Mouse (Mus musculus) brown adipose tissue, adult 24 weeks (tissue): ENCODE data around the gene Atl3. TPM values are rescaled to one million over a fixed set of nuclear protein-coding genes. Genes with fewer than 3 reads are reported as not detected.

ENCODE experiments used
- H3K27ac ChIP-seq: fragments of 200-500 bp; replicated peaks from 2 replicates; pipeline ENCODE4 v1.5.1; 2012; ENCODE audit warnings: low read depth, mild to moderate bottlenecking, low read length
- H3K4me1 ChIP-seq: fragments of 200-500 bp; 2 replicates; pipeline ENCODE4 v1.6.1; 2012; ENCODE audit warnings: low read length, mixed read lengths; ENCODE audit not compliant: control insufficient read depth, insufficient read depth, insufficient read length
- H3K4me3 ChIP-seq: fragments of 200-500 bp; 2 replicates; pipeline ENCODE4 v1.5.1; 2012; ENCODE audit warnings: low read depth, mild to moderate bottlenecking, low read length, moderate library complexity; ENCODE audit not compliant: insufficient read depth
- polyA plus RNA-seq: library from polyadenylated mRNA; stranded (reverse); fragments of >200 nt; gene quantifications from 2 replicates; pipeline ENCODE4 v1.2.4, GENCODE M21; 2012; ENCODE audit not compliant: missing spikeins, insufficient read depth, insufficient read length

The Atl3 gene
- polyA plus RNA-seq, 1 experiment = 73.5 TPM

GRCm38 (mm10) chr19:7561456-7561855 lies 67.6 kb downstream of the Atl3 start:
- no peak overlapping the region for H3K4me3 ChIP-seq
- no peak overlapping the region for H3K27ac ChIP-seq
- peaks cover 23% of the 10 kb centered on the region for H3K4me1 ChIP-seq

- Histone ChIP-seq H3K4me1 (peaks cover 29% of the 10 kb centered on the region), H3K27ac (peak overlapping the region; percentile 57), H3K4me3 (peak overlapping the region; percentile 28)
These were observed 68.8 kb downstream of the Atl3 start for GRCm38 (mm10) chr19:7562601-7563129.

- H3K4me3 ChIP-seq = no peak overlapping the region
- peaks cover 36% of the 10 kb centered on the region for H3K4me1 ChIP-seq
- no peak overlapping the region for H3K27ac ChIP-seq
These were observed 69.8 kb downstream of the Atl3 start for GRCm38 (mm10) chr19:7563676-7564075.

- Histone ChIP-seq H3K4me1 (peaks cover 37% of the 10 kb centered on the region), H3K4me3 (no peak overlapping the region), H3K27ac (peak overlapping the region; percentile 3; the same call in 1 of the 2 replicates)
These were observed 70.6 kb downstream of the Atl3 start for GRCm38 (mm10) chr19:7564457-7564856.

- H3K4me1 ChIP-seq = peaks cover 33% of the 10 kb centered on the region
- no peak overlapping the region for H3K27ac ChIP-seq
- H3K4me3 ChIP-seq = no peak overlapping the region
These were observed 73.0 kb downstream of the Atl3 start for GRCm38 (mm10) chr19:7566826-7567225.

- Histone ChIP-seq H3K4me1 (peaks cover 23% of the 10 kb centered on the region), H3K4me3 (no peak overlapping the region), H3K27ac (0 out of 2 replicates have a peak overlapping the region, but pooled peaks have one; percentile 27)
These were observed 74.5 kb downstream of the Atl3 start for GRCm38 (mm10) chr19:7568364-7568763.

- Histone ChIP-seq H3K4me1 (peaks cover 21% of the 10 kb centered on the region), H3K27ac (no peak overlapping the region), H3K4me3 (no peak overlapping the region)
These were observed 75.8 kb downstream of the Atl3 start for GRCm38 (mm10) chr19:7569650-7570049.

- Histone ChIP-seq H3K4me1 (peaks cover 11% of the 10 kb centered on the region), H3K27ac (no peak overlapping the region), H3K4me3 (no peak overlapping the region)
These were observed 82.3 kb downstream of the Atl3 start for GRCm38 (mm10) chr19:7576180-7576579.

GRCm38 (mm10) chr19:7577710-7578109 lies 83.9 kb downstream of the Atl3 start:
- Histone ChIP-seq H3K4me1 (peaks cover 15% of the 10 kb centered on the region), H3K27ac (no peak overlapping the region)

GRCm38 (mm10) chr19:7581042-7581441 lies 87.2 kb downstream of the Atl3 start:
- Histone ChIP-seq H3K4me1 (peaks cover 28% of the 10 kb centered on the region), H3K27ac (peak overlapping the region; percentile 35), H3K4me3 (no peak overlapping the region)

More at GRCm38 (mm10) chr19:7577710-7578109, 83.9 kb downstream of the Atl3 start:
- no peak overlapping the region for H3K4me3 ChIP-seq

- Histone ChIP-seq H3K4me3 (peak overlapping the region; percentile 1; the same call in 1 of the 2 replicates), H3K27ac (peak overlapping the region; percentile 87), H3K4me1 (peaks cover 28% of the 10 kb centered on the region)
These were observed 89.3 kb downstream of the Atl3 start for GRCm38 (mm10) chr19:7583101-7583500.

- peaks cover 28% of the 10 kb centered on the region for H3K4me1 ChIP-seq
- no peak overlapping the region for H3K4me3 ChIP-seq
- H3K27ac ChIP-seq = peak overlapping the region; percentile 87
These were observed 89.8 kb downstream of the Atl3 start for GRCm38 (mm10) chr19:7583599-7583998.

- Histone ChIP-seq H3K4me3 (no peak overlapping the region), H3K4me1 (peaks cover 24% of the 10 kb centered on the region), H3K27ac (no peak overlapping the region)
These were observed 91.4 kb downstream of the Atl3 start for GRCm38 (mm10) chr19:7585279-7585678.

- peaks cover 20% of the 10 kb centered on the region for H3K4me1 ChIP-seq
- no peak overlapping the region for H3K4me3 ChIP-seq
- no peak overlapping the region for H3K27ac ChIP-seq
These were observed 91.9 kb downstream of the Atl3 start for GRCm38 (mm10) chr19:7585764-7586163.
